8 mouse cellular contexts compared by ENCODE assay signal in genomic region chr7:91542597-91543285, GRCm38 (mm10).
DNase-seq lines count a peak whose midpoint lies in the region; ATAC-seq lines count a peak whose summit lies in the region.

No protein-coding gene starts in this region.

- peaks cover 8% of the 10 kb centered on the region; the same call in 1 of the 2 replicates for H3K27me3 ChIP-seq in heart, embryonic 13.5 days (replicated peaks)
- 0 out of 2 replicates have a peak, but pooled peaks cover 3% of the 10 kb centered on the region for H3K27me3 ChIP-seq in embryonic facial prominence, embryonic 14.5 days (replicated peaks; ENCODE audit: control insufficient read depth, insufficient read depth, low read length)
- H3K27me3 ChIP-seq in intestine, embryonic 16.5 days (replicated peaks; ENCODE audit: control insufficient read depth, insufficient read depth, low read length): no peaks in the 10 kb centered on the region
- no peaks in the 10 kb centered on the region for H3K27me3 ChIP-seq in liver, embryonic 11.5 days (replicated peaks; ENCODE audit: control insufficient read depth, insufficient read depth, low read length)

- H3K27ac ChIP-seq in heart, embryonic 13.5 days (replicated peaks): no peak overlapping the region
- H3K27ac ChIP-seq in embryonic facial prominence, embryonic 14.5 days (replicated peaks; ENCODE audit: low read depth, low read length): no peak overlapping the region
- H3K27ac ChIP-seq in intestine, embryonic 16.5 days (ENCODE audit: low read length): no peak overlapping the region
- no peak overlapping the region for H3K27ac ChIP-seq in liver, embryonic 11.5 days (ENCODE audit: low read depth, low read length)

- H3K9ac ChIP-seq in heart, embryonic 13.5 days: peak overlapping the region; percentile 67
- H3K9ac ChIP-seq in embryonic facial prominence, embryonic 14.5 days (ENCODE audit: low read depth, low read length): peak overlapping the region; percentile 35; the same call in 1 of the 2 replicates
- H3K9ac ChIP-seq in intestine, embryonic 16.5 days (ENCODE audit: low read depth, low read length): peak overlapping the region; percentile 23; the same call in 1 of the 2 replicates
- H3K9ac ChIP-seq in liver, embryonic 11.5 days (ENCODE audit: low read depth, low read length): no peak overlapping the region

- peak overlapping the region; percentile 54 for H3K4me3 ChIP-seq in heart, embryonic 13.5 days
- H3K4me3 ChIP-seq in embryonic facial prominence, embryonic 14.5 days (ENCODE audit: low read depth, low read length): peak overlapping the region; percentile 28
- H3K4me3 ChIP-seq in intestine, embryonic 16.5 days (ENCODE audit: low read length): peak overlapping the region; percentile 43
- peak overlapping the region; percentile 16 for H3K4me3 ChIP-seq in liver, embryonic 11.5 days (ENCODE audit: low read depth, low read length)

- H3K4me1 ChIP-seq in heart, embryonic 13.5 days: peaks cover 15% of the 10 kb centered on the region
- no peaks in the 10 kb centered on the region for H3K4me1 ChIP-seq in embryonic facial prominence, embryonic 14.5 days (ENCODE audit: control insufficient read depth, insufficient read depth, low read length)
- 0 out of 2 replicates have a peak, but pooled peaks cover 4% of the 10 kb centered on the region for H3K4me1 ChIP-seq in intestine, embryonic 16.5 days (ENCODE audit: control insufficient read depth, insufficient read depth, low read length)
- no peaks in the 10 kb centered on the region for H3K4me1 ChIP-seq in liver, embryonic 11.5 days (replicated peaks; ENCODE audit: control insufficient read depth, insufficient read depth, low read length)

- H3K9me3 ChIP-seq in heart, embryonic 13.5 days: no peaks in the 10 kb centered on the region
- H3K9me3 ChIP-seq in embryonic facial prominence, embryonic 14.5 days (ENCODE audit: control insufficient read depth, low read length): no peaks in the 10 kb centered on the region
- no peaks in the 10 kb centered on the region for H3K9me3 ChIP-seq in intestine, embryonic 16.5 days (ENCODE audit: control insufficient read depth, low read length)
- H3K9me3 ChIP-seq in liver, embryonic 11.5 days (ENCODE audit: control insufficient read depth, low read length): no peaks in the 10 kb centered on the region

- no peak for ATAC-seq in heart, embryonic 13.5 days (ENCODE audit: extremely low read depth, insufficient number of reproducible peaks, low FRiP score, low TSS enrichment)
- peak; percentile 82 for ATAC-seq in embryonic facial prominence, embryonic 14.5 days (ENCODE audit: low read depth)
- peak; percentile 79 for ATAC-seq in intestine, embryonic 16.5 days
- peak; percentile 39 for ATAC-seq in liver, embryonic 11.5 days (replicated peaks; ENCODE audit: low FRiP score)

- no peak for DNase-seq in heart, adult 8-10 months (ENCODE audit: low spot score)
- DNase-seq in adrenal gland, postnatal 36 days: peak; percentile 20 to 28
- DNase-seq in embryonic facial prominence, embryonic 14.5 days (ENCODE audit: low spot score): peak; percentile 67
- DNase-seq in liver, embryonic 11.5 days (ENCODE audit: low spot score): peak; percentile 42
- peak; percentile 61 to 68 for DNase-seq in right cerebral cortex, adult 2 months (ENCODE audit: low spot score in 2 of 2)
- DNase-seq in gastrocnemius, postnatal 10 days: no peak

- WGBS in heart, embryonic 13.5 days: 3% methylated on average over 29 of the region's 29 CpGs
- 3% methylated on average over 28 of the region's 29 CpGs for WGBS in embryonic facial prominence, embryonic 14.5 days
- 2% methylated on average over 29 of the region's 29 CpGs for WGBS in intestine, embryonic 16.5 days
- 3% methylated on average over 29 of the region's 29 CpGs for WGBS in liver, embryonic 11.5 days

- H3K4me2 ChIP-seq in heart, embryonic 13.5 days: peak overlapping the region; percentile 82
- peak overlapping the region; percentile 53 for H3K4me2 ChIP-seq in embryonic facial prominence, embryonic 14.5 days (ENCODE audit: low read depth, low read length)
- H3K4me2 ChIP-seq in intestine, embryonic 16.5 days (ENCODE audit: low read depth, low read length): peak overlapping the region; percentile 60
- H3K4me2 ChIP-seq in liver, embryonic 11.5 days: peak overlapping the region; percentile 55

- H3K36me3 ChIP-seq in heart, embryonic 13.5 days: no peaks in the 10 kb centered on the region
- no peaks in the 10 kb centered on the region for H3K36me3 ChIP-seq in embryonic facial prominence, embryonic 14.5 days (ENCODE audit: control insufficient read depth, insufficient read depth, low read length)
- no peaks in the 10 kb centered on the region for H3K36me3 ChIP-seq in intestine, embryonic 16.5 days (ENCODE audit: control insufficient read depth, insufficient read depth, low read length)
- H3K36me3 ChIP-seq in liver, embryonic 11.5 days (ENCODE audit: control insufficient read depth, insufficient read depth, low read length): no peaks in the 10 kb centered on the region

Comparison
In these comparisons a context has a peak if more than half of its experiments do, and no peak if none do; other contexts are left out.
1. DNase-seq: peak in adrenal gland, postnatal 36 days (2 of 2), embryonic facial prominence, embryonic 14.5 days (single experiment), liver, embryonic 11.5 days (single experiment) and right cerebral cortex, adult 2 months (2 of 2); none in heart, adult 8-10 months (single experiment) and gastrocnemius, postnatal 10 days (single experiment).
2. Peak in every context shown above with its lines, with median percentiles within 50 percentile points of each other: H3K4me2 ChIP-seq and H3K4me3 ChIP-seq.